8 mouse cellular contexts compared by ENCODE assay signal in genomic region chr12:76370831-76371571, GRCm38 (mm10). TPM values are rescaled to one million over a fixed set of nuclear protein-coding genes. Genes with fewer than 3 reads are reported as not detected.
A peak's percentile ranks its signal among the peaks of the same experiment; 100 is the strongest.
DNase-seq lines count a peak whose midpoint lies in the region; ATAC-seq and TF ChIP-seq lines count a peak whose summit lies in the region.

No protein-coding gene starts in this region.

- peak; percentile 68 for TF ChIP-seq POLR2A in embryonic fibroblast, embryonic 13.5 days (IDR thresholded peaks at IDR 0.05; ENCODE audit: low read depth, low read length)
- peak; percentile 51; the same call in 1 of the 2 replicates for TF ChIP-seq POLR2A in testis, adult 2 months (IDR thresholded peaks at IDR 0.05; ENCODE audit: control insufficient read depth, low read depth, low read length)

- peak overlapping the region; percentile 95 for H3K4me2 ChIP-seq in heart, embryonic 13.5 days
- peak overlapping the region; percentile 89 for H3K4me2 ChIP-seq in liver, embryonic 16.5 days (ENCODE audit: low read depth, low read length)
- peak overlapping the region; percentile 86 for H3K4me2 ChIP-seq in neural tube, embryonic 13.5 days

- H3K9me3 ChIP-seq in heart, embryonic 13.5 days, result no peaks in the 10 kb centered on the region
- H3K9me3 ChIP-seq in liver, embryonic 16.5 days (replicated peaks; ENCODE audit: control insufficient read depth, low read length), result no peaks in the 10 kb centered on the region
- no peaks in the 10 kb centered on the region for H3K9me3 ChIP-seq in neural tube, embryonic 13.5 days

- peak overlapping the region; percentile 99 for H3K27ac ChIP-seq in embryonic fibroblast, embryonic 13.5 days (ENCODE audit: insufficient read depth, low read length)
- peak overlapping the region; percentile 100 for H3K27ac ChIP-seq in heart, embryonic 13.5 days (replicated peaks)
- peak overlapping the region; percentile 96 for H3K27ac ChIP-seq in liver, embryonic 16.5 days (ENCODE audit: low read length)
- H3K27ac ChIP-seq in neural tube, embryonic 13.5 days (replicated peaks), result peak overlapping the region; percentile 98
- peak overlapping the region; percentile 86 for H3K27ac ChIP-seq in testis, adult 2 months (ENCODE audit: control insufficient read depth, insufficient read depth, low read depth, low read length)

- DNase-seq in B cell, adult 2 months, result peak; percentile 78 to 80
- DNase-seq in adrenal gland, postnatal 4 days (ENCODE audit: low spot score in 2 of 2), result peak; percentile 61 to 64
- peak; percentile 92 for DNase-seq in kidney, postnatal 10 days

- peaks cover 2% of the 10 kb centered on the region; the same call in 1 of the 2 replicates for H3K36me3 ChIP-seq in heart, embryonic 13.5 days
- H3K36me3 ChIP-seq in liver, embryonic 16.5 days (ENCODE audit: control insufficient read depth, insufficient read depth), result no peaks in the 10 kb centered on the region
- no peaks in the 10 kb centered on the region for H3K36me3 ChIP-seq in neural tube, embryonic 13.5 days
- no peaks in the 10 kb centered on the region; the same call in 1 of the 2 replicates for H3K36me3 ChIP-seq in testis, adult 2 months (ENCODE audit: control insufficient read depth, insufficient read depth, low read length)

- TF ChIP-seq CTCF in embryonic fibroblast, embryonic 13.5 days (IDR thresholded peaks at IDR 0.05; ENCODE audit: borderline replicate concordance, insufficient read depth, low read length), result no peak
- TF ChIP-seq CTCF in testis, adult 2 months (IDR thresholded peaks at IDR 0.05; ENCODE audit: control insufficient read depth, insufficient read depth, insufficient replicate concordance, low read depth, low read length), result no peak

- peak; percentile 56; the same call in 1 of the 2 replicates for ATAC-seq in heart, embryonic 13.5 days (ENCODE audit: extremely low read depth, insufficient number of reproducible peaks, low FRiP score, low TSS enrichment)
- ATAC-seq in liver, embryonic 16.5 days (ENCODE audit: low read depth), result peak; percentile 60
- ATAC-seq in neural tube, embryonic 13.5 days (ENCODE audit: low read depth), result peak; percentile 25

- H3K27me3 ChIP-seq in heart, embryonic 13.5 days (replicated peaks), result no peaks in the 10 kb centered on the region
- no peaks in the 10 kb centered on the region for H3K27me3 ChIP-seq in liver, embryonic 16.5 days (ENCODE audit: control insufficient read depth, insufficient read depth, low read depth, low read length)
- H3K27me3 ChIP-seq in neural tube, embryonic 13.5 days, result no peaks in the 10 kb centered on the region
- no peaks in the 10 kb centered on the region for H3K27me3 ChIP-seq in testis, adult 2 months (ENCODE audit: control insufficient read depth, insufficient read depth, low read length)

- H3K4me1 ChIP-seq in embryonic fibroblast, embryonic 13.5 days (ENCODE audit: control insufficient read depth, insufficient read depth, low read length), result peaks cover 19% of the 10 kb centered on the region
- H3K4me1 ChIP-seq in heart, embryonic 13.5 days, result peaks cover 71% of the 10 kb centered on the region
- H3K4me1 ChIP-seq in liver, embryonic 16.5 days (ENCODE audit: control insufficient read depth, low read depth, low read length), result peaks cover 61% of the 10 kb centered on the region
- peaks cover 51% of the 10 kb centered on the region for H3K4me1 ChIP-seq in neural tube, embryonic 13.5 days (replicated peaks)
- H3K4me1 ChIP-seq in testis, adult 2 months (ENCODE audit: control insufficient read depth, insufficient read depth, low read length), result peaks cover 11% of the 10 kb centered on the region

- 0% methylated on average over 62 of the region's 63 CpGs for WGBS in heart, embryonic 13.5 days
- WGBS in liver, embryonic 16.5 days (ENCODE audit: insufficient replicate concordance), result under 1% methylated on average over 63 of the region's 63 CpGs
- under 1% methylated on average over 54 of the region's 63 CpGs for WGBS in neural tube, embryonic 13.5 days

- H3K4me3 ChIP-seq in embryonic fibroblast, embryonic 13.5 days (ENCODE audit: insufficient read depth, low read length), result peak overlapping the region; percentile 75
- peak overlapping the region; percentile 96 for H3K4me3 ChIP-seq in heart, embryonic 13.5 days
- H3K4me3 ChIP-seq in liver, embryonic 16.5 days (ENCODE audit: low read depth, low read length), result peak overlapping the region; percentile 90
- H3K4me3 ChIP-seq in neural tube, embryonic 13.5 days, result peak overlapping the region; percentile 84
- peak overlapping the region; percentile 89 for H3K4me3 ChIP-seq in testis, adult 2 months (ENCODE audit: control insufficient read depth, low read depth, low read length)

- peak overlapping the region; percentile 99 for H3K9ac ChIP-seq in heart, embryonic 13.5 days
- peak overlapping the region; percentile 96 for H3K9ac ChIP-seq in liver, embryonic 16.5 days (ENCODE audit: low read depth, low read length)
- peak overlapping the region; percentile 97 for H3K9ac ChIP-seq in neural tube, embryonic 13.5 days

RNA-seq across cellular contexts. Expression of gene Zbtb1, which starts 0.9 kb away (rescaled TPM):
- total RNA-seq in adrenal gland, postnatal 4 days (2021), result 1 to 10 TPM; 8.9 to 9.4 TPM
- polyA plus RNA-seq in embryonic fibroblast, embryonic 13.5 days (2011; ENCODE audit: insufficient read length, low read depth, missing spikeins), result 13.5 and 15.2 TPM in 2 replicates
- polyA plus RNA-seq in heart, embryonic 13.5 days (2015; fragmentation: Nextera tagmentation; extraction: Ambion mirVana), result 6.3 and 6.4 TPM in 2 replicates
- 2.9 and 3.4 TPM in 2 replicates for polyA plus RNA-seq in liver, embryonic 16.5 days (2015; fragmentation: Nextera tagmentation; extraction: Ambion mirVana)
- polyA plus RNA-seq in neural tube, embryonic 13.5 days (2015; fragmentation: Nextera tagmentation; extraction: Ambion mirVana), result 4.7 and 5.1 TPM in 2 replicates
- polyA plus RNA-seq in testis, adult 2 months (2012; rRNA removed), result 0.30 and 0.34 TPM in 2 replicates

RNA-seq across cellular contexts. Expression of gene Zbtb25, which starts 1.6 kb away (rescaled TPM):
- 10 to 100 TPM; 16.5 to 16.6 TPM for total RNA-seq in adrenal gland, postnatal 4 days (2021)
- polyA plus RNA-seq in embryonic fibroblast, embryonic 13.5 days (2011; ENCODE audit: insufficient read length, low read depth, missing spikeins), result 24.0 and 29.2 TPM in 2 replicates
- polyA plus RNA-seq in heart, embryonic 13.5 days (2015; fragmentation: Nextera tagmentation; extraction: Ambion mirVana), result 11.8 and 13.2 TPM in 2 replicates
- 4.1 and 4.8 TPM in 2 replicates for polyA plus RNA-seq in liver, embryonic 16.5 days (2015; fragmentation: Nextera tagmentation; extraction: Ambion mirVana)
- 15.6 and 18.2 TPM in 2 replicates for polyA plus RNA-seq in neural tube, embryonic 13.5 days (2015; fragmentation: Nextera tagmentation; extraction: Ambion mirVana)
- polyA plus RNA-seq in testis, adult 2 months (2012; rRNA removed), result 15.7 and 15.8 TPM in 2 replicates

RNA-seq across cellular contexts. Expression of gene Hspa2, which starts 33.0 kb away (rescaled TPM):
- 10 to 100 TPM; 22.7 to 24.4 TPM for total RNA-seq in adrenal gland, postnatal 4 days (2021)
- 8.6 and 13.7 TPM in 2 replicates for polyA plus RNA-seq in embryonic fibroblast, embryonic 13.5 days (2011; ENCODE audit: insufficient read length, low read depth, missing spikeins)
- polyA plus RNA-seq in heart, embryonic 13.5 days (2015; fragmentation: Nextera tagmentation; extraction: Ambion mirVana), result 15.1 and 15.5 TPM in 2 replicates
- polyA plus RNA-seq in liver, embryonic 16.5 days (2015; fragmentation: Nextera tagmentation; extraction: Ambion mirVana), result 1.4 and 1.5 TPM in 2 replicates
- polyA plus RNA-seq in neural tube, embryonic 13.5 days (2015; fragmentation: Nextera tagmentation; extraction: Ambion mirVana), result 4.6 and 6.1 TPM in 2 replicates
- 758 and 855 TPM in 2 replicates for polyA plus RNA-seq in testis, adult 2 months (2012; rRNA removed)

RNA-seq across cellular contexts. Expression of gene Akap5, which starts 46.3 kb away (rescaled TPM):
- 1 to 10 TPM; 1.9 to 2.4 TPM for total RNA-seq in adrenal gland, postnatal 4 days (2021)
- 0.68 TPM in 2 replicates for polyA plus RNA-seq in embryonic fibroblast, embryonic 13.5 days (2011; ENCODE audit: insufficient read length, low read depth, missing spikeins)
- polyA plus RNA-seq in heart, embryonic 13.5 days (2015; fragmentation: Nextera tagmentation; extraction: Ambion mirVana), result 4.0 and 4.4 TPM in 2 replicates
- 0.16 and 0.21 TPM in 2 replicates for polyA plus RNA-seq in liver, embryonic 16.5 days (2015; fragmentation: Nextera tagmentation; extraction: Ambion mirVana)
- 7.4 and 7.6 TPM in 2 replicates for polyA plus RNA-seq in neural tube, embryonic 13.5 days (2015; fragmentation: Nextera tagmentation; extraction: Ambion mirVana)
- polyA plus RNA-seq in testis, adult 2 months (2012; rRNA removed), result 0.16 TPM in 2 replicates

RNA-seq across cellular contexts. Expression of gene Ppp1r36, which starts 46.3 kb away (rescaled TPM):
- 1 to 10 TPM in 1 of 2 experiments, under 1 TPM in 1; 0.56 to 1.0 TPM for total RNA-seq in adrenal gland, postnatal 4 days (2021)
- polyA plus RNA-seq in embryonic fibroblast, embryonic 13.5 days (2011; ENCODE audit: insufficient read length, low read depth, missing spikeins), result 1.4 and 1.8 TPM in 2 replicates
- 2.0 and 3.1 TPM in 2 replicates for polyA plus RNA-seq in heart, embryonic 13.5 days (2015; fragmentation: Nextera tagmentation; extraction: Ambion mirVana)
- polyA plus RNA-seq in liver, embryonic 16.5 days (2015; fragmentation: Nextera tagmentation; extraction: Ambion mirVana), result 0.08 and 0.11 TPM in 2 replicates
- 0.17 and 1.2 TPM in 2 replicates for polyA plus RNA-seq in neural tube, embryonic 13.5 days (2015; fragmentation: Nextera tagmentation; extraction: Ambion mirVana)
- polyA plus RNA-seq in testis, adult 2 months (2012; rRNA removed), result 70.7 and 80.4 TPM in 2 replicates

Comparison
In these comparisons a context has a peak if more than half of its experiments do, and no peak if none do; other contexts are left out.
1. Peak in every context shown above with its lines: DNase-seq, ATAC-seq, H3K4me3 ChIP-seq and H3K27ac ChIP-seq.
2. RNA of gene Hspa2, which starts 33.0 kb away (polyA plus RNA-seq): 758 to 855 TPM in testis, adult 2 months; 15.1 to 15.5 TPM in heart, embryonic 13.5 days, 8.6 to 13.7 TPM in embryonic fibroblast, embryonic 13.5 days, 4.6 to 6.1 TPM in neural tube, embryonic 13.5 days and 1.4 to 1.5 TPM in liver, embryonic 16.5 days; every median in the first group is over 10 times any median in the second.